Mouse (Mus musculus) forebrain, postnatal 0 days (tissue): ENCODE results near the gene Rtp4. TPM values are rescaled to one million over a fixed set of nuclear protein-coding genes. Genes with fewer than 3 reads are reported as not detected.

Experiments used
- ATAC-seq: fragments of 200-750 bp; cut with Nextera tagmentation; 2 replicates; pipeline ENCODE4 v1.8.0; 2017; ENCODE audit warnings: mild to moderate bottlenecking, moderate library complexity
- DNase-seq: peaks from one replicate; pipeline ENCODE4 v3.0.0-alpha.2; 2015
- H3K27ac ChIP-seq: fragments of 300-500 bp; sonication (generic); 2 replicates; pipeline ENCODE4 v1.5.1; 2014; ENCODE audit warnings: low read depth, mild to moderate bottlenecking, antibody characterized with exemption, low read length, moderate library complexity, mixed read lengths
- H3K27me3 ChIP-seq: fragments of 300-500 bp; sonication (generic); 2 replicates; pipeline ENCODE4 v1.6.1; 2014; ENCODE audit warnings: mild to moderate bottlenecking, low read length, mixed read lengths; ENCODE audit not compliant: insufficient read depth
- H3K36me3 ChIP-seq: fragments of 300-500 bp; sonication (generic); 2 replicates; pipeline ENCODE4 v1.6.1; 2014; ENCODE audit warnings: mild to moderate bottlenecking, moderate library complexity; ENCODE audit not compliant: insufficient read depth
- H3K4me1 ChIP-seq: fragments of 300-500 bp; sonication (generic); 2 replicates; pipeline ENCODE4 v1.6.1; 2014; ENCODE audit warnings: antibody characterized with exemption; ENCODE audit not compliant: insufficient read depth
- H3K4me2 ChIP-seq: fragments of 300-500 bp; sonication (generic); 2 replicates; pipeline ENCODE4 v1.6.1; 2014; ENCODE audit warnings: low read depth, mild to moderate bottlenecking, moderate library complexity
- H3K4me3 ChIP-seq: fragments of 300-500 bp; sonication (generic); 2 replicates; pipeline ENCODE4 v1.5.1; 2014; ENCODE audit warnings: low read depth, low read length, mixed read lengths
- H3K9ac ChIP-seq: fragments of 300-500 bp; sonication (generic); 2 replicates; pipeline ENCODE4 v1.6.1; 2014; ENCODE audit warnings: mild to moderate bottlenecking
- H3K9me3 ChIP-seq: fragments of 300-500 bp; sonication (generic); 2 replicates; pipeline ENCODE4 v1.6.1; 2016; ENCODE audit warnings: low read length
- CTCF ChIP-seq: sonication (generic); IDR thresholded peaks from 2 replicates; pipeline ENCODE4 v1.5.1; 2016; ENCODE audit warnings: antibody characterized with exemption, control low read depth, low read depth
- WGBS: fragments of 180-500 bp; shearing (Covaris S2); extraction: QIAGEN DNeasy Blood & Tissue Kit; methylation state at CpG from one replicate; pipeline ENCODE4 v1.1.7; 2014; 5-methylcytosine and 5-hydroxymethylcytosine counted together
- polyA plus RNA-seq: library from polyadenylated mRNA; unstranded; fragments of >200 nt; fragmentation: Nextera tagmentation; extraction: Ambion mirVana; gene quantifications from 2 replicates; pipeline ENCODE4 v1.2.1, GENCODE M21; 2015
- total RNA-seq: library from RNA; depleted of rRNA; stranded (reverse); fragments of >200 nt; gene quantifications from 2 replicates; pipeline ENCODE4 v1.2.3, GENCODE M21; 2014

Rtp4 gene
- total and polyA plus RNA-seq, 2 experiments from 2014 or later, result 7.4 to 7.7 TPM

- no peak for TF ChIP-seq CTCF
- WGBS, result 70% methylated on average over 7 of the region's 7 CpGs
- Histone ChIP-seq H3K9me3 (no peaks in the 10 kb centered on the region), H3K36me3 (no peaks in the 10 kb centered on the region), H3K4me2 (no peak overlapping the region), H3K4me1 (no peaks in the 10 kb centered on the region), H3K27ac (no peak overlapping the region), H3K4me3 (no peak overlapping the region), H3K27me3 (no peaks in the 10 kb centered on the region), H3K9ac (no peak overlapping the region)
- ATAC-seq, result no peak
- no peak for DNase-seq
Observed at GRCm38 (mm10) chr16:23544361-23544760, 24.3 kb downstream of the Rtp4 start.

- no peak for DNase-seq
- no peak overlapping the region for H3K27ac ChIP-seq
Observed at GRCm38 (mm10) chr16:23547783-23548182, 27.7 kb downstream of the Rtp4 start.

DNA sequence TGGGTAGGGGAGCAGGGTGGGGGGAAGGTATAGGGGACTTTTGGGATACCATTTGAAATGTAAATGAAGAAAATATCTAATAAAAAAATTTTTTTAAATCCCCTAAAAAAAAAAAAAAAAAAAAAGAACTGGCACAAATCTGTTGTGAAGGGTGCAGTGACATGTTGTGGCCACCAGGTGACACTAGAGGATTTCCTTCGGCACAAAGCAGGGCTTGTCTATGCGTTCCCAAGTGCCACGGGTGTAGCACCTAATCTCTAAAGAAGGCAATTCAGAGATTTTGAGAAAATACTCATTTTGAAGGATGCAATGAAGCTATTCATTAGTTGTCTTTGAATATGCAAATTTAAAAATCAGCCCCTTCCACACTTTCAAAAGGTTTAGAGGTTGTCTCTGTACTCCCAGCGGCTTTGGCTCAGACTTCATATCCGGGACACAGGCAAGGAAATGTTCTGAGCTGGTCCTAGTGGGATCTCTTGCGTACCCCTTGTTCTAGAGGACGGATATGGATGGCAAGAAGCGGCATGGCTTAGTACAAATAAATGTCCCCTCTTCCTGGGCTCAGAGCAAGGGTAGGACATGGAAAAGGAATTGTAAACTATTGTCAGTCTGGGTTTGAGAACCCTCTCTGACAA is 30.4 kb downstream of the Rtp4 start:
- peak; percentile 92 for TF ChIP-seq CTCF
- H3K27me3 ChIP-seq, result no peaks in the 10 kb centered on the region
- no peak overlapping the region for H3K4me3 ChIP-seq
- H3K4me1 ChIP-seq, result no peaks in the 10 kb centered on the region
- ATAC-seq, result peak; percentile 85
- WGBS, result 36% methylated on average over 8 of the region's 8 CpGs
- peak; percentile 88 for DNase-seq
- H3K4me2 ChIP-seq, result no peak overlapping the region
- no peak overlapping the region for H3K9ac ChIP-seq
- H3K9me3 ChIP-seq, result no peaks in the 10 kb centered on the region
- no peak overlapping the region for H3K27ac ChIP-seq
- H3K36me3 ChIP-seq, result no peaks in the 10 kb centered on the region

More at GRCm38 (mm10) chr16:23547783-23548182, 27.7 kb downstream of the Rtp4 start:
- WGBS, result 93% methylated on average over 4 of the region's 4 CpGs
- no peak overlapping the region for H3K4me2 ChIP-seq
- H3K9me3 ChIP-seq, result no peaks in the 10 kb centered on the region
- H3K4me1 ChIP-seq, result no peaks in the 10 kb centered on the region
- H3K9ac ChIP-seq, result no peak overlapping the region
- TF ChIP-seq CTCF, result no peak
- no peak overlapping the region for H3K4me3 ChIP-seq
- H3K36me3 ChIP-seq, result no peaks in the 10 kb centered on the region
- no peaks in the 10 kb centered on the region for H3K27me3 ChIP-seq
- ATAC-seq, result no peak

- peak; percentile 51 for TF ChIP-seq CTCF
- peak; percentile 81 for ATAC-seq
- Histone ChIP-seq H3K4me2 (no peak overlapping the region), H3K4me3 (no peak overlapping the region), H3K9ac (peak overlapping the region; percentile 18; the same call in 1 of the 2 replicates), H3K4me1 (no peaks in the 10 kb centered on the region), H3K27me3 (no peaks in the 10 kb centered on the region), H3K36me3 (no peaks in the 10 kb centered on the region), H3K27ac (no peak overlapping the region), H3K9me3 (no peaks in the 10 kb centered on the region)
- peak; percentile 68 for DNase-seq
- WGBS, result 71% methylated on average over 18 of the region's 18 CpGs
Observed at GRCm38 (mm10) chr16:23550981-23551582, 31.0 kb downstream of the Rtp4 start.

DNA sequence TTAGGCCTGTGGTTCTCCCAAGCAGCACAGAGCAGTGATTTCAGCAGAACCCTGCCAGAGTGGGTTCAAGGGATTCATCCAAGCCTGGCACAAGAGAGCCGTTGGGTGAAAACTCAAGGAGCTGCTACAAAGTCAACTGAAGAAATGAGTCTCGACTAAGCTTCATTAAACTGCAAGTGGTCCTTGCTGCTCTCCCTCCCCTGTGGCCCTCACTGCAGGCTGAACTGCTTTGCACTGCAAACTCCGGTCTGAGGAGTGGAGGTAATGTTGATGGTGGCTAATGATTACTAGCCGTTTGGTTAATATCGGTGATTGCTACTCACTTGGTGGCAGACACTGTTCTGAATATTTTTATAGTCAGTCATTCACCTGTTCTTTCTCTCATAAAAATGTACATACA is 34.6 kb downstream of the Rtp4 start:
- H3K4me2 ChIP-seq, result no peak overlapping the region
- DNase-seq (no peak), ATAC-seq (no peak)
- H3K27ac ChIP-seq, result no peak overlapping the region
- no peak for TF ChIP-seq CTCF
- no peak overlapping the region for H3K9ac ChIP-seq
- 84% methylated on average over 5 of the region's 5 CpGs for WGBS
- H3K4me1 ChIP-seq, result no peaks in the 10 kb centered on the region
- no peak overlapping the region for H3K4me3 ChIP-seq
- H3K27me3 ChIP-seq, result no peaks in the 10 kb centered on the region
- H3K9me3 ChIP-seq, result no peaks in the 10 kb centered on the region
- no peaks in the 10 kb centered on the region for H3K36me3 ChIP-seq

DNA sequence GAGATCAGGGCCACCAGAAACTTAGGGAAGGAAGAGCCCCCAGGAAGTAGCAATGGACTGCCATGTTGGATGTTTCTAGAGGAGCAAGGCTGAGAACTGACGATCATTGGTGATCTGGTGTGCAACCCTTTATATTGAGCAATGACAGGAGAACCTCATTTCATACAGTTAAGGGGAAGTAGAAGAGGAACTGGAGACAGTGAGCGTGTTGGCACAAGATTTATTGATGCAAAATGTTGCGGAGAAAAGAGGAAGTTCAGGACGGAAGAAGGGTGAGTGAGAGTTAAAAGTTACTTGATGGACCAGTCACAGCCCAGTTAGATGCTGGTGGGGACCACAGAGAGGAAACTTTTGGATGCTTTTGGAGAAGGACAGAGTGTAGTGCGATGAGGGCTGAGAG is 37.1 kb downstream of the Rtp4 start:
- H3K27ac ChIP-seq, result no peak overlapping the region
- no peak overlapping the region for H3K4me2 ChIP-seq
- H3K9ac ChIP-seq, result no peak overlapping the region
- H3K4me3 ChIP-seq, result no peak overlapping the region
- no peaks in the 10 kb centered on the region for H3K36me3 ChIP-seq
- WGBS, result 93% methylated on average over 5 of the region's 5 CpGs
- ATAC-seq (no peak), DNase-seq (no peak)
- TF ChIP-seq CTCF, result no peak
- no peaks in the 10 kb centered on the region for H3K4me1 ChIP-seq
- no peaks in the 10 kb centered on the region for H3K27me3 ChIP-seq
- no peaks in the 10 kb centered on the region for H3K9me3 ChIP-seq

DNA sequence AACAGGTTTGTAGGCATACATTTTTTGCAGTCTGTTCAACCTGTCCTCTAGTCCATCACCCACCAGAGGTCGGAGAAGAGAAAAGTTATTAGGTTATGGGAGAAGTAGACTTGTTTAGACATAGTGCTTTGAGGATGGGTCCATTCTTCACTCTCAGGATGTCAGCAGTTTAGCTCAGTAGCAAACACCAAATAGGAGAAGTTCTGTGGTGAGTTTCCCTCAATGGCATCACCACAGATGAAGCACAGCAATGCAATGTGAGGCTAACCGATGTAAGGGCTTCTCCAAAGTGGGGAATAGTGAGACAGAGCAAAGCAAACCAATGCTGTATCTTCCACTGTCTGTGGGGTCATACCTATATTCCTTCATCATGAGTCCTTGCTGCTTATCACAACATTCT is 37.6 kb downstream of the Rtp4 start:
- H3K27me3 ChIP-seq, result no peaks in the 10 kb centered on the region
- TF ChIP-seq CTCF, result no peak
- H3K9ac ChIP-seq, result no peak overlapping the region
- no peak overlapping the region for H3K27ac ChIP-seq
- WGBS, result 99% methylated on average over 2 of the region's 2 CpGs
- no peak overlapping the region for H3K4me2 ChIP-seq
- no peaks in the 10 kb centered on the region for H3K4me1 ChIP-seq
- H3K36me3 ChIP-seq, result no peaks in the 10 kb centered on the region
- no peak overlapping the region for H3K4me3 ChIP-seq
- no peak for DNase-seq
- H3K9me3 ChIP-seq, result no peaks in the 10 kb centered on the region
- no peak for ATAC-seq
